Mouse (Mus musculus) T-helper 17 cell (primary cell): Measurements from ENCODE around the gene Atp1b1.

Experiments used
- in situ Hi-C, 2 experiments: fragments of 300-600 bp; cut with MboI, MseI; formaldehyde crosslinking; loops; 1 replicate in 1 of 2; 2 replicates in 1 of 2; pipeline ENCODE4 v1.15.1; 2025; ENCODE audit warnings: high pct_unique_total_duplicates in 2 of 2

Gene Atp1b1

GRCm38 (mm10) chr1:164397672-164398071 lies 60.5 kb downstream of the Atp1b1 start:
- in situ Hi-C loops: no loop called here

DNA sequence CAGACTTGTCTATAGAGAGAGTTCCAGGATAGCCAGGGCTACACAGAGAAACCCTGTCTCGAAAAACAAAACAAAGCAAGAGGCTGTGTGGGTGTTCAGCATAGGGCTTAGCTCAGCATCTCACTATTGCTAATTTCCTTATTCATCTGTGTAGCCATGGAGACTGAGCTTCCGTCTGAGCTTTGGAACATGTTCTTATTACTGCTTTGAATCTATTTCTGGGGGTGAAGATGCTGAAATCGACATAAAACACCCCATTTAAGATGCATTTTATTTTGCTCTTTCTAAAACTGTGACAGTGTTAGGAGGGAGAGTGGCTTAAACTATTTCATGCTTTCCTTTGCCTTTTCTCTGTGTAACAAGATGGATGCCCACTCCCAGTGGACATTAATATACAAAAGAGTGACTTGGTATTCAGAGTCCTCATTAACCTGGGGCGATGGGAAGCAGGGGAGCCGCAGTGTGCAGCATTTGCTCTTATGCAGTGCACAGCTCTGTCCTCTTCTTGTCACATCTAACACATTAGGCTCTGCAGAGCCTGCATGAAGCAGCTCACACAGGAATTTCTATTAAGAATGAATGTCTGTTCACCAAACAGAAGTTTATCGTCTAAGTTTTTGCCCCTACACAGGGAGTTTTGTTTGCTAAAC lies 62.9 kb downstream of the Atp1b1 start:
- in situ Hi-C loops: no loop called here

GRCm38 (mm10) chr1:164392176-164392575 lies 66.0 kb downstream of the Atp1b1 start:
- in situ Hi-C loops: no loop called here

GRCm38 (mm10) chr1:164389743-164390142 lies 68.4 kb downstream of the Atp1b1 start:
- in situ Hi-C loops: no loop called here
